8 mouse cellular contexts compared by ENCODE assay signal in the genomic region with DNA sequence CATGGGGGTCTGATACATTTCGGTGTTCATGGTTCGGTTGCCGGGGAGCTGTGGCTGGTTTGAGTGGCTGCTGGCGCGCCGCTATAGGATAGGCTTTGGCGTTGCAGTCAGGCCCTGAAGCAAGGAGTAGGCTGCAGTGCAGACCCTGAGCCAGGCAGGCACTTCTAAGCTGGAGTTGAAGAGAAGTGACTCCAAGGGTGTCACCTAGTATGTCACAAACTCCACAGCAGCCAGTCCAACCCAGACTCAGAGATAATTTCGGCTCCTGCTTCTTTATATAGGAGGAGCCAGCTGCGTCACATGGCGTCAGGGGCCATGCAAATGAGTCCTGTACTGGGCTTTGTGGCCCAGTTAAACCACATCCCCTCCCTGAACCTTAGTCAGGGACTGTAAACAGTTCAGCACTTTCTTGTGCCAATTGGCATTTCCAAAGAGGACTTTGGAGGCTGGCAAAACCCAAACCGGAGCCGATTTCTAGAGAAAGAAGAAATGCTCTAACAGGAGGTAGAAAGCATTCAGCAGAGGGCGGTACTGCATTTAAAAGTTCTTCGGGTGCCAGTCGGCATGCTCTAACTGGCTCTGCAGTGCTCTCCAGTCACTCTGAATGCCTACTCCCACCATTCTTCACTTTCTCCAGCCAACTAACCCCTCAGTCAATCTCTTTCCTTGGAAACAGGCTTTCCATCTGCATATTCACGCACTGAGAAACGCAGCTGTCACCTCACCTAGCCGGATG. TPM values are rescaled to one million over a fixed set of nuclear protein-coding genes. Genes with fewer than 3 reads are reported as not detected.
A peak's percentile ranks its signal among the peaks of the same experiment; 100 is the strongest.
DNase-seq lines count a peak whose midpoint lies in the region; ATAC-seq and TF ChIP-seq lines count a peak whose summit lies in the region.

No protein-coding gene starts in this region.

- H3K9ac ChIP-seq in forebrain, embryonic 12.5 days: peak overlapping the region; percentile 60
- H3K9ac ChIP-seq in heart, postnatal 0 days (replicated peaks; ENCODE audit: low read depth, low read length): peak overlapping the region; percentile 80
- H3K9ac ChIP-seq in liver, embryonic 16.5 days (ENCODE audit: low read depth, low read length): peak overlapping the region; percentile 65
- H3K9ac ChIP-seq in neural tube, embryonic 12.5 days: peak overlapping the region; percentile 61

- H3K27me3 ChIP-seq in E14TG2a.4 (ENCODE audit: insufficient read depth, low read length): peaks cover 14% of the 10 kb centered on the region; the same call in 1 of the 2 replicates
- peaks cover 70% of the 10 kb centered on the region for H3K27me3 ChIP-seq in forebrain, embryonic 12.5 days
- H3K27me3 ChIP-seq in heart, postnatal 0 days (ENCODE audit: control insufficient read depth, insufficient read depth, low read length): no peaks in the 10 kb centered on the region
- H3K27me3 ChIP-seq in liver, embryonic 16.5 days (ENCODE audit: control insufficient read depth, insufficient read depth, low read depth, low read length): no peaks in the 10 kb centered on the region
- peaks cover 3% of the 10 kb centered on the region; the same call in 1 of the 2 replicates for H3K27me3 ChIP-seq in neural tube, embryonic 12.5 days (replicated peaks)
- H3K27me3 ChIP-seq in testis, adult 2 months (ENCODE audit: control insufficient read depth, insufficient read depth, low read length): no peaks in the 10 kb centered on the region

- H3K9me3 ChIP-seq in E14TG2a.4 (ENCODE audit: low read length): no peaks in the 10 kb centered on the region
- H3K9me3 ChIP-seq in forebrain, embryonic 12.5 days: no peaks in the 10 kb centered on the region
- H3K9me3 ChIP-seq in heart, postnatal 0 days (replicated peaks; ENCODE audit: control insufficient read depth, low read length): no peaks in the 10 kb centered on the region
- H3K9me3 ChIP-seq in liver, embryonic 16.5 days (replicated peaks; ENCODE audit: control insufficient read depth, low read length): no peaks in the 10 kb centered on the region
- no peaks in the 10 kb centered on the region for H3K9me3 ChIP-seq in neural tube, embryonic 12.5 days

- peak; percentile 78 for DNase-seq in c-Kit-positive CD71-positive TER-119-positive erythroid progenitor cells, embryonic 14.5 days (ENCODE audit: low spot score)
- peak; percentile 79 for DNase-seq in heart, postnatal 0 days (ENCODE audit: low spot score)
- DNase-seq in kidney, postnatal 4 days: peak; percentile 70 to 77

- peaks cover 9% of the 10 kb centered on the region; the same call in 1 of the 2 replicates for H3K4me1 ChIP-seq in E14TG2a.4 (replicated peaks; ENCODE audit: low read depth, low read length)
- 0 out of 2 replicates have a peak, but pooled peaks cover 3% of the 10 kb centered on the region for H3K4me1 ChIP-seq in forebrain, embryonic 12.5 days
- H3K4me1 ChIP-seq in heart, postnatal 0 days (ENCODE audit: control insufficient read depth, insufficient read depth): 0 out of 2 replicates have a peak, but pooled peaks cover 8% of the 10 kb centered on the region
- H3K4me1 ChIP-seq in liver, embryonic 16.5 days (ENCODE audit: control insufficient read depth, low read depth, low read length): no peaks in the 10 kb centered on the region; the same call in none of the 2 replicates
- no peaks in the 10 kb centered on the region; the same call in 1 of the 2 replicates for H3K4me1 ChIP-seq in neural tube, embryonic 12.5 days
- no peaks in the 10 kb centered on the region for H3K4me1 ChIP-seq in testis, adult 2 months (ENCODE audit: control insufficient read depth, insufficient read depth, low read length)

- H3K4me2 ChIP-seq in forebrain, embryonic 12.5 days: peak overlapping the region; percentile 57
- peak overlapping the region; percentile 75 for H3K4me2 ChIP-seq in heart, postnatal 0 days (ENCODE audit: low read depth, low read length)
- H3K4me2 ChIP-seq in liver, embryonic 16.5 days (ENCODE audit: low read depth, low read length): peak overlapping the region; percentile 71
- H3K4me2 ChIP-seq in neural tube, embryonic 12.5 days (replicated peaks): peak overlapping the region; percentile 66

- TF ChIP-seq CTCF in E14TG2a.4 (conservative IDR thresholded peaks at IDR 0.05; ENCODE audit: low read length): no peak
- peak; percentile 31 for TF ChIP-seq CTCF in heart, postnatal 0 days (IDR thresholded peaks at IDR 0.05; ENCODE audit: low read depth)
- TF ChIP-seq CTCF in testis, adult 2 months (IDR thresholded peaks at IDR 0.05; ENCODE audit: control insufficient read depth, insufficient read depth, insufficient replicate concordance, low read depth, low read length): no peak

- TF ChIP-seq POLR2A in testis, adult 2 months (IDR thresholded peaks at IDR 0.05; ENCODE audit: control insufficient read depth, low read depth, low read length): no peak

- H3K27ac ChIP-seq in forebrain, embryonic 12.5 days: peak overlapping the region; percentile 73
- H3K27ac ChIP-seq in heart, postnatal 0 days (ENCODE audit: low read depth): peak overlapping the region; percentile 93
- peak overlapping the region; percentile 76 for H3K27ac ChIP-seq in liver, embryonic 16.5 days (ENCODE audit: low read length)
- peak overlapping the region; percentile 50 for H3K27ac ChIP-seq in neural tube, embryonic 12.5 days
- peak overlapping the region; percentile 71; the same call in 1 of the 2 replicates for H3K27ac ChIP-seq in testis, adult 2 months (ENCODE audit: control insufficient read depth, insufficient read depth, low read depth, low read length)

- H3K4me3 ChIP-seq in E14TG2a.4 (replicated peaks; ENCODE audit: low read length): peak overlapping the region; percentile 68
- peak overlapping the region; percentile 44 for H3K4me3 ChIP-seq in forebrain, embryonic 12.5 days (replicated peaks)
- peak overlapping the region; percentile 62 for H3K4me3 ChIP-seq in heart, postnatal 0 days (ENCODE audit: low read depth, low read length)
- H3K4me3 ChIP-seq in liver, embryonic 16.5 days (ENCODE audit: low read depth, low read length): peak overlapping the region; percentile 65
- H3K4me3 ChIP-seq in neural tube, embryonic 12.5 days: peak overlapping the region; percentile 37
- H3K4me3 ChIP-seq in testis, adult 2 months (ENCODE audit: control insufficient read depth, low read depth, low read length): peak overlapping the region; percentile 54

- H3K36me3 ChIP-seq in E14TG2a.4 (ENCODE audit: insufficient read depth, low read length): no peaks in the 10 kb centered on the region
- no peaks in the 10 kb centered on the region; the same call in 1 of the 2 replicates for H3K36me3 ChIP-seq in forebrain, embryonic 12.5 days (replicated peaks)
- no peaks in the 10 kb centered on the region for H3K36me3 ChIP-seq in heart, postnatal 0 days (replicated peaks; ENCODE audit: control insufficient read depth, insufficient read depth, low read length)
- H3K36me3 ChIP-seq in liver, embryonic 16.5 days (ENCODE audit: control insufficient read depth, insufficient read depth): no peaks in the 10 kb centered on the region
- H3K36me3 ChIP-seq in neural tube, embryonic 12.5 days: no peaks in the 10 kb centered on the region
- H3K36me3 ChIP-seq in testis, adult 2 months (ENCODE audit: control insufficient read depth, insufficient read depth, low read length): no peaks in the 10 kb centered on the region

- TF ChIP-seq EP300 in heart, postnatal 0 days (IDR thresholded peaks at IDR 0.05; ENCODE audit: low read depth): 0 out of 2 replicates have a peak, but pooled peaks have one; percentile 46

- ATAC-seq in forebrain, embryonic 12.5 days (ENCODE audit: low FRiP score): peak; percentile 82
- ATAC-seq in heart, postnatal 0 days (ENCODE audit: insufficient read depth, low read depth): peak; percentile 84
- ATAC-seq in liver, embryonic 16.5 days (ENCODE audit: low read depth): peak; percentile 89
- peak; percentile 77 for ATAC-seq in neural tube, embryonic 12.5 days (ENCODE audit: low FRiP score, low read depth)

- 28% methylated on average over 18 of the region's 18 CpGs for WGBS in forebrain, embryonic 12.5 days
- 32% methylated on average over 18 of the region's 18 CpGs for WGBS in heart, postnatal 0 days
- WGBS in liver, embryonic 16.5 days (ENCODE audit: insufficient replicate concordance): 24% methylated on average over 18 of the region's 18 CpGs
- WGBS in neural tube, embryonic 12.5 days: 27% methylated on average over 18 of the region's 18 CpGs

RNA-seq across cellular contexts. Expression of a gene that starts 57.4 kb away (rescaled TPM):
- polyA plus RNA-seq in forebrain, embryonic 12.5 days (2016; fragmentation: Nextera tagmentation; extraction: Ambion mirVana): 93.7 and 95.0 TPM in 2 replicates
- 187 and 240 TPM in 2 replicates for total RNA-seq in heart, postnatal 0 days (2014; rRNA removed; ENCODE audit: low replicate concordance)
- 165 and 172 TPM in 2 replicates for polyA plus RNA-seq in heart, postnatal 0 days (2015; fragmentation: Nextera tagmentation; extraction: Ambion mirVana)
- 20.3 and 20.8 TPM in 2 replicates for polyA plus RNA-seq in liver, embryonic 16.5 days (2015; fragmentation: Nextera tagmentation; extraction: Ambion mirVana)
- 133 and 134 TPM in 2 replicates for polyA plus RNA-seq in neural tube, embryonic 12.5 days (2016; fragmentation: Nextera tagmentation; extraction: Ambion mirVana)
- polyA plus RNA-seq in testis, adult 2 months (2012; rRNA removed): 9.9 and 11.3 TPM in 2 replicates

Comparison
In these comparisons a context has a peak if more than half of its experiments do, and no peak if none do; other contexts are left out.
1. Peak in every context shown above with its lines: DNase-seq, ATAC-seq, H3K4me3 ChIP-seq and H3K27ac ChIP-seq.